Mouse (Mus musculus) lung, adult 2 months (tissue): Measurements from ENCODE around the gene Mecom.

Source experiments
- CTCF ChIP-seq: fragments of 200-500 bp; IDR thresholded peaks from 2 replicates; pipeline ENCODE4 v1.5.1; 2011; ENCODE audit warnings: mild to moderate bottlenecking, low read length, control low read depth; ENCODE audit not compliant: insufficient read depth
- POLR2A ChIP-seq: fragments of 200-500 bp; IDR thresholded peaks from 2 replicates; pipeline ENCODE4 v1.6.1; 2011; ENCODE audit warnings: low read depth, mild to moderate bottlenecking, control low read depth, low read length, borderline replicate concordance; ENCODE audit errors: extremely low read depth

DNA sequence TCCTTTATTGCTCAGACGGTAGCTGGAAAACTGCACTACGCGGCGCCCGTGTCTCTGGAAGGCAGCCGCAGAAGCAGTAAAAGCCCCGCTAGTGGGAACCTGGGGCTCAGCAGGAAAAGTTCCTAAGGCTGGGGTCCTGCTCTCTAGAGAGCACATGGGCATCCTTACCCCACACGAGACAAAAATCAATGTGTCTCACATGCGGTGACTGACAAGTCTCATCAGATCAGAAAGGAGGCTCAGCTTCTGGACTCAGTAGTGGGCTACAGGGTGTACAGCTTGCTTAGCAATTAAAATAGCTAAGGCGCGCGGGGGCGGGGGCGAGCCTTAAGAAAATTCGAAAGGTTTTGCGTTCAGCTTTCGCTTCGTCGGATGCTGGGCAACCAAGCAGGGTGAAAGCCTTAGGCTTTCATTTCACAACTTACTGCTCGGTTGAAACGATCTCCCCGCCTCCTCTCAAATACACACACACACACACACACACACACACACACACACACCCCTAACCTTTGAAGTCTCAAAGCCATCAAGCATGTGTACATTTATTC, 40.7 kb downstream of the Mecom start:
- TF ChIP-seq POLR2A (no peak), CTCF (no peak)
